Mouse (Mus musculus) midbrain, postnatal 0 days (tissue): ENCODE data around the gene Arfgap3. TPM values are rescaled to one million over a fixed set of nuclear protein-coding genes. Genes with fewer than 3 reads are reported as not detected.
"Not testable (repeated sequence)": the region's sequence is repeated elsewhere in the genome, so short reads cannot be mapped to it uniquely, and the experiment has no call there.

Source experiments
- ATAC-seq: fragments of 200-750 bp; cut with Nextera tagmentation; 2 replicates; pipeline ENCODE4 v1.8.0; 2017; ENCODE audit warnings: moderate number of reproducible peaks, mild to moderate bottlenecking, moderate TSS enrichment, moderate library complexity; ENCODE audit not compliant: low FRiP score
- DNase-seq: peaks from one replicate; pipeline ENCODE4 v3.0.0-alpha.2; 2015; ENCODE audit warnings: low spot score
- H3K27ac ChIP-seq: fragments of 300-500 bp; sonication (generic); 2 replicates; pipeline ENCODE4 v1.5.1; 2014; ENCODE audit warnings: low read depth, mild to moderate bottlenecking, low read length, mixed read lengths
- H3K27me3 ChIP-seq: fragments of 300-500 bp; sonication (generic); 2 replicates; pipeline ENCODE4 v1.6.1; 2014; ENCODE audit warnings: low read length, control low read depth, mixed read lengths; ENCODE audit not compliant: insufficient read depth
- H3K36me3 ChIP-seq: fragments of 300-500 bp; sonication (generic); 2 replicates; pipeline ENCODE4 v1.6.1; 2014; ENCODE audit warnings: low read length, control low read depth, mixed read lengths; ENCODE audit not compliant: insufficient read depth
- H3K4me1 ChIP-seq: fragments of 300-500 bp; sonication (generic); 2 replicates; pipeline ENCODE4 v1.6.1; 2014; ENCODE audit warnings: mild to moderate bottlenecking, control low read depth, antibody characterized with exemption, low read length, mixed read lengths; ENCODE audit not compliant: insufficient read depth
- H3K4me2 ChIP-seq: fragments of 300-500 bp; sonication (generic); 2 replicates; pipeline ENCODE4 v1.6.1; 2014; ENCODE audit warnings: low read depth, mild to moderate bottlenecking, low read length, mixed read lengths; ENCODE audit not compliant: poor library complexity, severe bottlenecking
- H3K4me3 ChIP-seq: fragments of 300-500 bp; sonication (generic); 2 replicates; pipeline ENCODE4 v1.5.1; 2014; ENCODE audit warnings: low read depth, mild to moderate bottlenecking, low read length, moderate library complexity
- H3K9ac ChIP-seq: fragments of 300-500 bp; sonication (generic); replicated peaks from 2 replicates; pipeline ENCODE4 v1.6.1; 2014; ENCODE audit warnings: mild to moderate bottlenecking, low read length, moderate library complexity, mixed read lengths; ENCODE audit not compliant: poor library complexity, severe bottlenecking
- H3K9me3 ChIP-seq: fragments of 300-500 bp; sonication (generic); 2 replicates; pipeline ENCODE4 v1.6.1; 2016; ENCODE audit warnings: low read length, control low read depth
- CTCF ChIP-seq: IDR thresholded peaks from 2 replicates; pipeline ENCODE4 v1.5.1; 2016; ENCODE audit warnings: antibody characterized with exemption, mild to moderate bottlenecking
- WGBS: fragments of 180-500 bp; shearing (Covaris S2); extraction: QIAGEN DNeasy Blood & Tissue Kit; methylation state at CpG from one replicate; pipeline ENCODE4 v1.1.7; 2014; 5-methylcytosine and 5-hydroxymethylcytosine counted together
- polyA plus RNA-seq: library from polyadenylated mRNA; unstranded; fragments of >200 nt; fragmentation: Nextera tagmentation; extraction: Ambion mirVana; gene quantifications from 2 replicates; pipeline ENCODE4 v1.2.1, GENCODE M21; 2015
- total RNA-seq: library from RNA; depleted of rRNA; stranded (reverse); fragments of >200 nt; gene quantifications from 2 replicates; pipeline ENCODE4 v1.2.3, GENCODE M21; 2014

Gene Arfgap3
- total and polyA plus RNA-seq, 2 experiments from 2014 or later = 36.8 to 44.0 TPM

DNA sequence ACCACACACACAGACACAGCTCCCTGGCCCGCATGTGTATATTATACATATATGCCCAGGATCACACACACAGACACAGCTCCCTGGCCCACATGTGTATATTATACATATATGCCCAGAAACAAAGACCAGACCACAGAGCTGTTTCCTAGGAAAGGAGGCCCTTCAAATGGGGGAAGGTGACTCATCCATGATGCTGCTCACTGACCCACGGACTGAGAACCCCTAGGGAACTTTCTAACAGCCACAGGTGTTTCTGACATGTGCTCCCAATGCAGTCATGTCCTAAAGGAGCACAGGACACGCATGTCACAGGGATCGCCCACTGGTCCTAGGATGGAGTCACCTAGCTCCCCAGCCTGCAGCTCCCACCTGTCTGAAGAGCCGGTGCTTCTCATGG, 40.2 kb downstream of the Arfgap3 start:
- 92% methylated on average over 5 of the region's 5 CpGs for WGBS
- TF ChIP-seq CTCF = no peak
- Histone ChIP-seq H3K4me1 (no peaks in the 10 kb centered on the region), H3K4me3 (no peak overlapping the region), H3K9me3 (no peaks in the 10 kb centered on the region), H3K9ac (no peak overlapping the region), H3K4me2 (no peak overlapping the region), H3K27me3 (no peaks in the 10 kb centered on the region), H3K36me3 (peaks cover 63% of the 10 kb centered on the region), H3K27ac (no peak overlapping the region)
- DNase-seq (no peak), ATAC-seq (no peak)

- not testable (repeated sequence) for H3K4me2 ChIP-seq, ATAC-seq, H3K27ac ChIP-seq, H3K4me3 ChIP-seq, H3K4me1 ChIP-seq, H3K9me3 ChIP-seq, DNase-seq, H3K27me3 ChIP-seq, H3K9ac ChIP-seq
- 84% methylated on average over 1 of the region's 1 CpGs for WGBS
- H3K36me3 ChIP-seq = peaks cover 58% of the 10 kb centered on the region
Measured at GRCm38 (mm10) chr15:83308708-83309107, 41.3 kb downstream of the Arfgap3 start.

- ATAC-seq (no peak), DNase-seq (no peak)
- H3K9ac ChIP-seq = no peak overlapping the region
- H3K27me3 ChIP-seq = no peaks in the 10 kb centered on the region
- peaks cover 43% of the 10 kb centered on the region for H3K36me3 ChIP-seq
- 92% methylated on average over 12 of the region's 12 CpGs for WGBS
- no peak overlapping the region for H3K4me3 ChIP-seq
- no peaks in the 10 kb centered on the region for H3K9me3 ChIP-seq
- H3K27ac ChIP-seq = 0 out of 2 replicates have a peak overlapping the region, but pooled peaks have one; percentile 26
- no peaks in the 10 kb centered on the region for H3K4me1 ChIP-seq
- no peak overlapping the region for H3K4me2 ChIP-seq
- no peak for TF ChIP-seq CTCF
Measured at GRCm38 (mm10) chr15:83306181-83306580, 43.9 kb downstream of the Arfgap3 start.

DNA sequence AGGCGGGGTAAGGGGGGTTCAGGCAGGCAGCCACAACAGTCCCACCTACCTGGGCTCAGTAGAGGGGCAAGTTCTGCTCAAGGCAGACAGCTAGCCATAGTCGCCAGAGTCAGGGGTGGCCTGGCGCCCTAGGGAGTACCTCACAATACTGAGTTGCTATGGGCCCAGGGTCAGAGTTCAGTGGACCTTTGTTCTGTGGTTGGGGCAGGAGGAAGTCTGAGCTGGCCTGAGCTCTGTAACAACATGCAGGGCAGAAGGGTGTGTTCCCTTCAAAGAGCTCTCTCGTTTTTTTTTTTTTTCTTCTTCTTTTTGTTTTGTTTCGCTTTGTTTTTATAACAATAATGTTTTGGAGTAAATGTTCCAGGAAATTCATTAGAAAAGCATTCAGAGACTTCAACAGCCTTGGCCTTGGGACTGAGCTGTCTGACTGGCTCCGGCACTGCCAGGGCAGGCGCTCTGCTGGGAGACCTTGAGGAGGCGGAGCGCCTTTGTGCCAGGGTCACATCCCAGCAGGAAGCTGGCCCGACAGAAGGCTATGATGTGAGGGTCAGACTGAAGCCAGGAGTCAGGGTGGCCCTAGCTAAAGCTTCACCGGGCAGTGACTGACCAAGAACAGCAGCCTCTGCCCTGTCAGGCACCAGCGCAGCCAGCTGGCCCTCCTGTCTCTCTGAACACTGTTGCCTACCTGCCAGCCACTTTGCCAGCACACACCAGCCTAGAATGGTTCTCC, 44.7 kb downstream of the Arfgap3 start:
- WGBS = 59% methylated on average over 12 of the region's 12 CpGs
- TF ChIP-seq CTCF = no peak
- ATAC-seq (no peak), DNase-seq (peak; percentile 39)
- Histone ChIP-seq H3K9me3 (no peaks in the 10 kb centered on the region), H3K4me3 (no peak overlapping the region), H3K36me3 (peaks cover 47% of the 10 kb centered on the region), H3K9ac (no peak overlapping the region), H3K4me1 (no peaks in the 10 kb centered on the region), H3K4me2 (no peak overlapping the region), H3K27me3 (no peaks in the 10 kb centered on the region), H3K27ac (0 out of 2 replicates have a peak overlapping the region, but pooled peaks have one; percentile 43)

GRCm38 (mm10) chr15:83304804-83305191, 45.2 kb downstream of the Arfgap3 start:
- no peak for TF ChIP-seq CTCF
- whole genome bisulfite sequencing = 80% methylated on average over 9 of the region's 9 CpGs
- Histone ChIP-seq H3K4me1 (no peaks in the 10 kb centered on the region), H3K27me3 (no peaks in the 10 kb centered on the region), H3K27ac (0 out of 2 replicates have a peak overlapping the region, but pooled peaks have one; percentile 43), H3K4me2 (no peak overlapping the region), H3K9me3 (no peaks in the 10 kb centered on the region), H3K9ac (no peak overlapping the region), H3K4me3 (no peak overlapping the region), H3K36me3 (peaks cover 47% of the 10 kb centered on the region)
- ATAC-seq = no peak
- no peak for DNase-seq

- Histone ChIP-seq H3K27ac (no peak overlapping the region), H3K4me1 (no peaks in the 10 kb centered on the region), H3K9me3 (no peaks in the 10 kb centered on the region), H3K4me2 (no peak overlapping the region), H3K27me3 (no peaks in the 10 kb centered on the region), H3K36me3 (peaks cover 47% of the 10 kb centered on the region), H3K9ac (no peak overlapping the region), H3K4me3 (no peak overlapping the region)
- DNase-seq = peak; percentile 25
- TF ChIP-seq CTCF = no peak
- WGBS = 81% methylated on average over 13 of the region's 13 CpGs
- no peak for ATAC-seq
Measured at GRCm38 (mm10) chr15:83303656-83304484, 46.2 kb downstream of the Arfgap3 start.
